Mouse (Mus musculus) embryonic facial prominence, embryonic 15.5 days (tissue): Measurements from ENCODE around the gene Nupr1l. TPM values are rescaled to one million over a fixed set of nuclear protein-coding genes. Genes with fewer than 3 reads are reported as not detected.
"Not testable (repeated sequence)": the region's sequence is repeated elsewhere in the genome, so short reads cannot be mapped to it uniquely, and the experiment has no call there.

Source experiments
- ATAC-seq: fragments of 200-750 bp; cut with Nextera tagmentation; 2 replicates; pipeline ENCODE4 v1.8.0; 2017; ENCODE audit warnings: low read depth, moderate TSS enrichment; ENCODE audit not compliant: insufficient number of reproducible peaks, low FRiP score, low TSS enrichment
- H3K27ac ChIP-seq: fragments of 300-500 bp; sonication (generic); replicated peaks from 2 replicates; pipeline ENCODE4 v1.5.1; 2015; ENCODE audit warnings: mild to moderate bottlenecking, inconsistent platforms
- H3K27me3 ChIP-seq: fragments of 300-500 bp; sonication (generic); 2 replicates; pipeline ENCODE4 v1.6.1; 2015; ENCODE audit warnings: inconsistent platforms
- H3K36me3 ChIP-seq: fragments of 300-500 bp; sonication (generic); 2 replicates; pipeline ENCODE4 v1.6.1; 2015; ENCODE audit warnings: mild to moderate bottlenecking, inconsistent platforms
- H3K4me1 ChIP-seq: fragments of 300-500 bp; sonication (generic); 2 replicates; pipeline ENCODE4 v1.6.1; 2015; ENCODE audit warnings: inconsistent platforms
- H3K4me2 ChIP-seq: fragments of 300-500 bp; sonication (generic); replicated peaks from 2 replicates; pipeline ENCODE4 v1.6.1; 2015; ENCODE audit warnings: mild to moderate bottlenecking, inconsistent platforms
- H3K4me3 ChIP-seq: fragments of 300-500 bp; sonication (generic); replicated peaks from 2 replicates; pipeline ENCODE4 v1.5.1; 2015; ENCODE audit warnings: mild to moderate bottlenecking, inconsistent platforms
- H3K9ac ChIP-seq: fragments of 300-500 bp; sonication (generic); 2 replicates; pipeline ENCODE4 v1.6.1; 2015; ENCODE audit warnings: inconsistent platforms
- H3K9me3 ChIP-seq: fragments of 300-500 bp; sonication (generic); replicated peaks from 2 replicates; pipeline ENCODE4 v1.6.1; 2016; ENCODE audit warnings: inconsistent platforms
- WGBS: fragments of 180-500 bp; shearing (Covaris S2); methylation state at CpG from one replicate; pipeline ENCODE4 v1.1.7; 2015; 5-methylcytosine and 5-hydroxymethylcytosine counted together
- polyA plus RNA-seq: library from polyadenylated mRNA; unstranded; fragments of >200 nt; fragmentation: Nextera tagmentation; extraction: Ambion mirVana; gene quantifications from 2 replicates; pipeline ENCODE4 v1.2.1, GENCODE M21; 2015

The Nupr1l gene
- polyA plus RNA-seq, 1 experiment from 2014 or later, result 3.6 TPM

- WGBS, result 23% methylated on average over 10 of the region's 10 CpGs
- H3K36me3 ChIP-seq, result peaks cover 30% of the 10 kb centered on the region
- peak overlapping the region; percentile 84 for H3K9ac ChIP-seq
- ATAC-seq, result no peak
- no peaks in the 10 kb centered on the region for H3K9me3 ChIP-seq
- H3K4me3 ChIP-seq, result peak overlapping the region; percentile 61
- H3K4me2 ChIP-seq, result peak overlapping the region; percentile 74
- no peaks in the 10 kb centered on the region for H3K27me3 ChIP-seq
- H3K4me1 ChIP-seq, result peaks cover 14% of the 10 kb centered on the region
- H3K27ac ChIP-seq, result peak overlapping the region; percentile 92; the same call in 1 of the 2 replicates
These were observed 22.1 kb upstream of the Nupr1l start for GRCm38 (mm10) chr5:129886271-129886670.

DNA sequence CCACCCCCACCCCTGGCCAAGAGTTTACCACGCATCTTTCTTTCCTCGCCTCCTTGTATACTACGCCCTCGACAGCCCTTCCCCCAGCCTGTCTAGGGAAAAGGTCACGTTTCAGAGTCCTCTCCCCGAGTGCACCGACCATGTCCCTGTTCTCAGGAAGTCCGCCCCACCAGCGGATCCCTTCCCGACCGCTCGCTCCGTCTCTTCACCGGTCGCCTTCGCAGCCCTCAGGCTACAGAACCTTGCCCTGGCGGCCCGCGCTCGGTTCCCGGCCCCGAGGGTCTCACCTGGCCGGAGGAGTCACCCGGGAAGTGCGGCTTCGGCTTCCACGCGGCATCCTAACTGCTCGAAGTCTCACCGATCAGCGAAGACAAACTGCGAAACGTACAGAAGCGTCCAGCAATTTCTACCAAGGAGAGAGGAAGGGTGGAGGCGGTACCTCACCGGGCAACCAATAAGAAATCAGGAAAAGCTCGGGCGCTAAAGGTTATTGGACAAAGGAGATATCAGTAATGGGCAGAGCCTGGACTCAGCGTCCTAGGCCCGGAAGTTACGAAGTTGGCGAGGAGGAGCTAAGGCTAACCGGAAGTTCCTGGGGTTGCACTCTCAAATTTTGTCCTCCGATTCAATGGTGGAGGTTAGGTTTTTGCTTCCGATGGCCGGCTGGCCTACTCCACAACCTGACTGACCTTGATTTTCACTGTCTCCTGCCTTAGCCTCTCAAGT, 21.3 kb upstream of the Nupr1l start, which contains the start of gene Chchd2:
TSS of gene Chchd2 (minus strand) at position 560 of the 726 bp plus-strand sequence.
- WGBS, result under 1% methylated on average over 46 of the region's 46 CpGs

GRCm38 (mm10) chr5:129890390-129890789, 17.9 kb upstream of the Nupr1l start:
- H3K36me3 ChIP-seq, H3K4me3 ChIP-seq, H3K4me2 ChIP-seq, H3K9ac ChIP-seq, H3K27me3 ChIP-seq, ATAC-seq, H3K27ac ChIP-seq, H3K9me3 ChIP-seq: not testable (repeated sequence)
- WGBS, result 75% methylated on average over 5 of the region's 7 CpGs
- peaks cover 13% of the 10 kb centered on the region for H3K4me1 ChIP-seq

More for the DNA sequence above, 21.3 kb upstream of the Nupr1l start, which contains the start of gene Chchd2:
- peaks cover 22% of the 10 kb centered on the region for H3K36me3 ChIP-seq
- peak within 1 kb of the TSS; percentile 92 for H3K27ac ChIP-seq
- peak within 1 kb of the TSS; percentile 61 for H3K4me3 ChIP-seq
- peak within 1 kb of the TSS; percentile 74 for H3K4me2 ChIP-seq
- peak; percentile 99 for ATAC-seq
- peak within 1 kb of the TSS; percentile 84 for H3K9ac ChIP-seq
- peaks cover 14% of the 10 kb centered on the region for H3K4me1 ChIP-seq
- H3K27me3 ChIP-seq, result no peaks in the 10 kb centered on the region
- H3K9me3 ChIP-seq, result no peaks in the 10 kb centered on the region

DNA sequence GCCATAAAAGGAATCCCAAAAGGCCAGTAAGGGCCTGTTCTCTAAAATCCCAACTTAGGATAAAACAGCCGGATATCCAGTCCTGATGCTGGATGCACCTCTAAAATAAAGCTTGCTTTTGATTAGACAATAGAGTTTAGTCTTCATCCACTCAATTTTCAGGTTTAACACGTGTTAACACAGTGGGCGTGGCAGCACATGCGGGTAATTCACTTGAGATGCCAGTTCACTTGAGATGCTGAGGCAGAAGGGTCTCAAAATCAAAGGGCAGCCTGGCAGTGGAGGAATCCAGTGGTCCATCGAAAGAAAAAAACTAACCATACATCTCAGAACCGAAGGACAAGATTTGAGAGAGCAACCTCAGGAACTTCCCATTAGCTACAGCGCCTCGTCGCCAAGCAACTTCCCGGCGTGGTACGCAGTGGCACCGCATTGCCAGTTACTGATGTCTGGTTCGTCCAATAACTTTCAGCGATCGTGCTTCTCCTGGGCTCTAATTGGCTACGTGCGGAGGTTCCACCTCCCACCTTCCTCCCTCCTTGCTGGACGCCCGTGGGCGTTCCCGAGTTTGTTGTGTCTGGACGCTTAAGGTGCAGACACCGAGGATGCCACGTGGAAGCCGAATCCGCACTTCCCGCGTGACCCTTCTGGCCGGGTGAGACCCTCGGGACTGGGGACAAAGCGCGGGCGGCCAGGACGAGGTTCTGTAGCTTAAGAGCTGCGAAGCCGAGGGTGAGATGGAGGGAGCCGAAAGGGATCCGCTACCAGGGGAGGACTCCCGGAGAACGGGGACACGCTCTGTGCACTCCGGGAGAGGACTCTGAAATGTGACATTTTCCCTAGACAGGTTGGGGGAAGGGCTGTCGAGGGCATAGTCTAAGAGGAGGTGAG, 12.9 kb upstream of the Nupr1l start, which contains the start of gene Zbed5:
TSS of gene Zbed5 (plus strand) at position 526 of the 891 bp plus-strand sequence.
- H3K4me3 ChIP-seq, result peak within 1 kb of the TSS; percentile 73
- ATAC-seq, result peak; percentile 99
- no peaks in the 10 kb centered on the region for H3K9me3 ChIP-seq
- WGBS, result 2% methylated on average over 44 of the region's 44 CpGs
- peak within 1 kb of the TSS; percentile 88 for H3K4me2 ChIP-seq
- peaks cover 13% of the 10 kb centered on the region for H3K4me1 ChIP-seq
- H3K9ac ChIP-seq, result peak within 1 kb of the TSS; percentile 53
- no peaks in the 10 kb centered on the region for H3K27me3 ChIP-seq
- H3K27ac ChIP-seq, result no peak within 1 kb of the TSS
- no peaks in the 10 kb centered on the region for H3K36me3 ChIP-seq

GRCm38 (mm10) chr5:129898449-129898848, 9.9 kb upstream of the Nupr1l start, which contains the start of gene Phkg1:
Gene Phkg1 (minus strand): TSS chr5:129898549.
- Histone ChIP-seq H3K9me3 (no peaks in the 10 kb centered on the region), H3K27me3 (no peaks in the 10 kb centered on the region)
- 97% methylated on average over 1 of the region's 1 CpGs for WGBS

GRCm38 (mm10) chr5:129907775-129908174, 565 bp upstream of the Nupr1l start:
- Histone ChIP-seq H3K4me2 (peak overlapping the region; percentile 86), H3K36me3 (peaks cover 5% of the 10 kb centered on the region; the same call in 1 of the 2 replicates), H3K4me3 (peak overlapping the region; percentile 62), H3K27ac (0 out of 2 replicates have a peak overlapping the region, but pooled peaks have one; percentile 79), H3K4me1 (peaks cover 3% of the 10 kb centered on the region; the same call in 1 of the 2 replicates), H3K9ac (peak overlapping the region; percentile 31; the same call in 1 of the 2 replicates), H3K27me3 (no peaks in the 10 kb centered on the region), H3K9me3 (no peaks in the 10 kb centered on the region)
- 17% methylated on average over 4 of the region's 4 CpGs for WGBS
- ATAC-seq, result no peak

More at GRCm38 (mm10) chr5:129898449-129898848, 9.9 kb upstream of the Nupr1l start, which contains the start of gene Phkg1:
- no peak within 1 kb of the TSS for H3K4me2 ChIP-seq
- H3K36me3 ChIP-seq, result peaks cover 14% of the 10 kb centered on the region; the same call in 1 of the 2 replicates
- H3K27ac ChIP-seq, result no peak within 1 kb of the TSS
- peaks cover 13% of the 10 kb centered on the region for H3K4me1 ChIP-seq
- no peak within 1 kb of the TSS for H3K9ac ChIP-seq
- ATAC-seq, result no peak
- no peak within 1 kb of the TSS for H3K4me3 ChIP-seq

DNA sequence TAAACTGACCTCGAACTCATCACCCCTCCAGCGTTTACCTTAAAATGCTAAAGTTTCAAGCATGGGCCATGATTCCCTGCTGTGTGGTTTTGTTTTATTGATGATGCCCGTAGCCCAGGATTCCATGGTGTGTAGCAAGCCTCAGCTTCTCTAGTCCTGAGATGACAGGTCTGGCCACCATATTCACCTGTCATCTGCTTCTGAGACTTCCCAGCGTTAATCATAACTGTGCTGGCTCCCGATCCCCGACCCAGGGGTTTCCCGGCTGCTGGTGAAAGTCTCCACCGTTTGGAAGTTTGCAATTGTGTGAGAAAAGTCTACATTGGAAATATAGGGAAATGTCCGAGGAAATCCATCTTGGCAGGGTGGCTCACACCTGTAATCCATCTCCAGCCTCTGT, 807 bp downstream of the Nupr1l start:
- no peaks in the 10 kb centered on the region for H3K27me3 ChIP-seq
- H3K9me3 ChIP-seq, result no peaks in the 10 kb centered on the region
- peak overlapping the region; percentile 62 for H3K4me3 ChIP-seq
- H3K9ac ChIP-seq, result peak overlapping the region; percentile 61; the same call in 1 of the 2 replicates
- peak overlapping the region; percentile 86 for H3K4me2 ChIP-seq
- peaks cover 3% of the 10 kb centered on the region; the same call in 1 of the 2 replicates for H3K4me1 ChIP-seq
- H3K36me3 ChIP-seq, result no peaks in the 10 kb centered on the region
- no peak overlapping the region for H3K27ac ChIP-seq
- no peak for ATAC-seq
- 70% methylated on average over 9 of the region's 9 CpGs for WGBS

- ATAC-seq, result no peak
- H3K4me1 ChIP-seq, result peaks cover 3% of the 10 kb centered on the region; the same call in 1 of the 2 replicates
- no peak overlapping the region for H3K4me2 ChIP-seq
- H3K4me3 ChIP-seq, result no peak overlapping the region
- H3K9ac ChIP-seq, result no peak overlapping the region
- 74% methylated on average over 7 of the region's 7 CpGs for WGBS
- no peaks in the 10 kb centered on the region for H3K36me3 ChIP-seq
- no peaks in the 10 kb centered on the region for H3K9me3 ChIP-seq
- no peak overlapping the region for H3K27ac ChIP-seq
- H3K27me3 ChIP-seq, result no peaks in the 10 kb centered on the region
These were observed 1.3 kb downstream of the Nupr1l start for GRCm38 (mm10) chr5:129909591-129909990.

DNA sequence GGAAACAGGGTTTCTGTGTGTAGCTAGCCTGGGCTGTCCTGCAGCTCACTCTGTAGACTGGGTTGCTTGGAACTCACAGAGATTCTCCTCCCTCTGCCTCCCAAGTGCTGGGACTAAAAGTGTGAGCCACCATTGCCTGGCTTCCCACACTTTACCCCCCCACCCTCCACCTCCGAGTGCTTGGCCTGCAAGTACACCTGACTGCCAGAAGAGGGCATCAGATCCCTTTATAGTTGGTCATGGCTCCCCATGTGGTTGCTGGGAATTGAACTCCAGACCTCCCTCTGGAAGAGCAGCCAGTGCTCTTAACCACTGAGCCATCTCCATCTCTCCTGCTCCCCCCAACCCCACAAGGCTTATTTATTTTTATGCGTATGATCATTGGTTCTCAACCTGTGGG, 5.7 kb downstream of the Nupr1l start:
- H3K4me2 ChIP-seq, result no peak overlapping the region
- no peaks in the 10 kb centered on the region for H3K36me3 ChIP-seq
- no peak overlapping the region for H3K27ac ChIP-seq
- no peak overlapping the region for H3K4me3 ChIP-seq
- H3K4me1 ChIP-seq, result 0 out of 2 replicates have a peak, but pooled peaks cover 2% of the 10 kb centered on the region
- no peaks in the 10 kb centered on the region for H3K9me3 ChIP-seq
- ATAC-seq, result no peak
- 35% methylated on average over 2 of the region's 2 CpGs for WGBS
- no peak overlapping the region for H3K9ac ChIP-seq
- no peaks in the 10 kb centered on the region for H3K27me3 ChIP-seq

GRCm38 (mm10) chr5:129915491-129915890, 7.2 kb downstream of the Nupr1l start:
- H3K9ac ChIP-seq, H3K4me2 ChIP-seq, H3K27me3 ChIP-seq, H3K9me3 ChIP-seq, H3K4me3 ChIP-seq, H3K4me1 ChIP-seq, ATAC-seq, H3K36me3 ChIP-seq, H3K27ac ChIP-seq: not testable (repeated sequence)
- 82% methylated on average over 11 of the region's 11 CpGs for WGBS
